Mouse (Mus musculus) small intestine, adult 2 months (tissue): ENCODE measurements around the gene Usp29. TPM values are rescaled to one million over a fixed set of nuclear protein-coding genes. Genes with fewer than 3 reads are reported as not detected.

Source experiments
- H3K27ac ChIP-seq: fragments of 200-500 bp; 2 replicates; pipeline ENCODE4 v1.5.1; 2012; ENCODE audit warnings: low read depth, low read length, control low read depth, inconsistent platforms; ENCODE audit not compliant: insufficient read depth
- H3K27me3 ChIP-seq: fragments of 200-500 bp; 2 replicates; pipeline ENCODE4 v1.6.1; 2012; ENCODE audit warnings: mild to moderate bottlenecking, moderate library complexity, low read length, inconsistent platforms; ENCODE audit not compliant: control insufficient read depth, insufficient read depth
- H3K36me3 ChIP-seq: fragments of 200-500 bp; 2 replicates; pipeline ENCODE4 v1.6.1; 2012; ENCODE audit warnings: mild to moderate bottlenecking, low read length, control low read depth, inconsistent platforms; ENCODE audit not compliant: control insufficient read depth, insufficient read depth
- H3K4me1 ChIP-seq: fragments of 200-500 bp; 2 replicates; pipeline ENCODE4 v1.6.1; 2012; ENCODE audit warnings: low read length, inconsistent platforms, mixed read lengths; ENCODE audit not compliant: control insufficient read depth, insufficient read depth, insufficient read length
- H3K4me3 ChIP-seq: fragments of 200-500 bp; 2 replicates; pipeline ENCODE4 v1.5.1; 2012; ENCODE audit warnings: low read depth, mild to moderate bottlenecking, control low read depth, inconsistent platforms, low read length, moderate library complexity
- CTCF ChIP-seq: fragments of 200-500 bp; IDR thresholded peaks from 2 replicates; pipeline ENCODE4 v1.5.1; 2012; ENCODE audit warnings: low read depth, mild to moderate bottlenecking, control low read depth, inconsistent platforms, low read length, moderate library complexity, mixed read lengths; ENCODE audit not compliant: insufficient replicate concordance, insufficient read length; ENCODE audit errors: extremely low read depth
- POLR2A ChIP-seq: fragments of 200-500 bp; IDR thresholded peaks from 2 replicates; pipeline ENCODE4 v1.6.1; 2012; ENCODE audit warnings: low read depth, mild to moderate bottlenecking, control low read depth, inconsistent platforms, low read length, moderate library complexity
- WGBS: fragments of 180-500 bp; shearing (Covaris S2); methylation state at CpG from one replicate; pipeline ENCODE4 v1.1.7; 2018; 5-methylcytosine and 5-hydroxymethylcytosine counted together
- polyA plus RNA-seq: library from polyadenylated mRNA; depleted of rRNA; stranded (reverse); fragments of >200 nt; gene quantifications from 2 replicates; pipeline ENCODE4 v1.2.3, GENCODE M21; 2012; rRNA removed

Usp29 gene
- polyA plus RNA-seq, result 0.04 and 0.09 TPM in 2 replicates

DNA sequence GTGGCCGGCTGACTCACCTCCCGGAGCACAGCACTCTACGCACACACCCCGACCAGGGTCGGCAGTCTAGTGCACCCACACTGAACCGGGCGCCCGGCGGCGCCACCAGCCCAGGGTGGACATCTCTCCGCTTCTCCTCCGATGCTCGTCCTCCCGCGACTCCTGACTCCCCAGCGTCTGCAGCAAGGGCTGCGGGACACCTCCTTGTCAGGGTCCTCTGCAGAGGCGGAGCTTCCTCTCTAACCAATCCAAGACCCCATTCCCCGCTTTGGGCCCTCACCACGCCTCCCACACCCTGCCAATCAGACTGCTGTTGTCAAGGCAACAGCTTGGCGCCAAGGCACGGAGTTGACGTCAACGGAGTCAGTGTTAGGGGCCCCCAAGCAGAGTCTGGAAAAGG lies at the start of gene Usp29, which contains the start of gene Peg3:
Gene Usp29 (plus strand): TSS at position 338 of the 400 bp plus-strand sequence.
Gene Peg3 (minus strand): TSS at position 191 of the 400 bp plus-strand sequence.
- no peaks in the 10 kb centered on the region; the same call in 1 of the 2 replicates for H3K27me3 ChIP-seq
- no peaks in the 10 kb centered on the region for H3K4me1 ChIP-seq
- TF ChIP-seq CTCF, result no peak
- no peak for TF ChIP-seq POLR2A
- H3K4me3 ChIP-seq, result peak within 1 kb of the TSS; percentile 65
- peak within 1 kb of the TSS; percentile 68 for H3K27ac ChIP-seq
- WGBS, result 60% methylated on average over 24 of the region's 24 CpGs
- no peaks in the 10 kb centered on the region for H3K36me3 ChIP-seq

DNA sequence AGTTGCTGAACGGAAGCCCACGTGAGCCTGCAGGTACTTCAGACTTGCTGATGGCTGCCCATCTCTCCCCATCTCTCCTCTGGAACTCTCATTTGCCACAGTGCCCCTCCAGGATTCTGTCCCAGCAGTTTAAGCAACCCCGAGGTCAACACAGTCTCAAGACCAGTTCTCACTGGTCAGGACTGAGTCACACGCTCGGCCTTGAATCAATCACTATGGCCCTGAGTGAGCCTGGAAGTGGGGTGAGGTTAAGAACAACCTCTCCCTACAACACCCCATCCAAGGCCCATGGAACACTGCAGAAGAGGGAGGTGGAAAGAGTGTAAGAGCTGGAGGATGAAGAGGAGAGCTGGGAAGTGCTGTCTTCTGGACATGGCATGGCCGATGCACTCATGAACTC lies 44.9 kb upstream of the Usp29 start:
- TF ChIP-seq CTCF (no peak), POLR2A (no peak)
- WGBS, result 93% methylated on average over 6 of the region's 6 CpGs

DNA sequence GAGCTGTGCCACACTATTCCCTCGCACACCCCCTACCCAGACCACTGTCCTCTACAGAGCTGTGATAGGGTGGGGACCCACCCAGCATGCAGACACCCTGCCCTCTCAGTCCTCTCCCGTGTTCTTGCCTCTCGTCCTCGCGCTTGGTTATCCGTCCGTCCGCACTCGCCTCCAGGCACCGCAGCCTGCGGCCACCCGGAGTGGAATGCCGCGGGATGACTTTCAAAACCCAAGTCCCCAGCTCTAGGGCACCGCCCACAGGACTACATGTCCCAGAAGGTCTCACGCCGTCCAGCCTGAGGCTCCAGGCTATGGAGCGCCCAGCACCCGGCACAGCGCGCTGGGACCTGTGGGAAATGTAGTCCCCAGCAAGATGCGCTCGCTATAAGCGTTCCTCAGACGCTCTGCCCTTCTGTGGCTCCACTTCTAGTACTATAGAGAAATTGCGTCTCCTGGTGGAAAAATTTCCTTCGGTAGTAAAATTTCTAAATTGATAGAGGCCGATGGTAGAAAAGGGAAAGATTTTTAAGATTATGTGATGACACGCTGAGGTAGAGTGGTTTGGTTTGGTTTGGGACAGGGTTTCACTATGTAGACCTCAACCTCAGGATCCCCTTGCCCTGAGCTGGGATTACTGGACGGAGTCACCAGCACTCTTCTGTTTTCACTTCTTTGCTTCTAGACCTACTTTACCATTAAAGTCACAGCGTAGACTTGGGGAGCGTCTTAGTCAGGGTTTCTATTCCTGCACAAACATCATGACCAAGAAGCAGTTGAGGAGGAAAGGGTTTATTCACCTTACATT lies 33.9 kb upstream of the Usp29 start, which contains the start of gene Zim1:
Gene Zim1 (minus strand): TSS at position 210 of the 805 bp plus-strand sequence.
- no peaks in the 10 kb centered on the region for H3K36me3 ChIP-seq
- WGBS, result 9% methylated on average over 32 of the region's 32 CpGs

More for the DNA sequence above, 44.9 kb upstream of the Usp29 start:
- no peak overlapping the region for H3K4me3 ChIP-seq
- H3K27ac ChIP-seq, result no peak overlapping the region
- H3K27me3 ChIP-seq, result no peaks in the 10 kb centered on the region
- H3K36me3 ChIP-seq, result no peaks in the 10 kb centered on the region
- no peaks in the 10 kb centered on the region for H3K4me1 ChIP-seq

DNA sequence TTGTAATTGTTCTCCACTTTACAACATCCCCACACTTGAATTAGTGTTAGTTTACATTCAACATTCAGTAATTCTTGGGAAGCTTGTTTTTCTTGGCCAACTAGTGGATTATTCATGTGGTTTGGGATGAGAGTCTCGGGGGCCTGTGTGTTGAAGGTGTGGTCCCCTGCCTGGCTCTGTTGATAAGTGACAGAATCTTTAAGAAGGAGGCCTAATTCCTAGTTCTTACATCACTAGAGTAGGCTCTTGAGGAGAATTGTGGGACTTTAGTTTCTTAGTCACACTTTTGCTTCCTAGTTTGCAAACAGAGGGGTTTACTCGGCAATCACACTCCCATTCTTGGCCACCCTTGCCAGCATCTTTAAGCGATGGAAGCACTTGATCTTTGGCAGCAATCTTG lies 31.1 kb upstream of the Usp29 start:
- 55% methylated on average over 3 of the region's 3 CpGs for WGBS
- H3K27me3 ChIP-seq, result no peaks in the 10 kb centered on the region
- TF ChIP-seq POLR2A (no peak), CTCF (no peak)

More for the DNA sequence above, 33.9 kb upstream of the Usp29 start, which contains the start of gene Zim1:
- no peaks in the 10 kb centered on the region for H3K27me3 ChIP-seq
- H3K27ac ChIP-seq, result no peak within 1 kb of the TSS
- no peak for TF ChIP-seq CTCF
- H3K4me3 ChIP-seq, result peak within 1 kb of the TSS; percentile 11; the same call in 1 of the 2 replicates
- H3K4me1 ChIP-seq, result no peaks in the 10 kb centered on the region

DNA sequence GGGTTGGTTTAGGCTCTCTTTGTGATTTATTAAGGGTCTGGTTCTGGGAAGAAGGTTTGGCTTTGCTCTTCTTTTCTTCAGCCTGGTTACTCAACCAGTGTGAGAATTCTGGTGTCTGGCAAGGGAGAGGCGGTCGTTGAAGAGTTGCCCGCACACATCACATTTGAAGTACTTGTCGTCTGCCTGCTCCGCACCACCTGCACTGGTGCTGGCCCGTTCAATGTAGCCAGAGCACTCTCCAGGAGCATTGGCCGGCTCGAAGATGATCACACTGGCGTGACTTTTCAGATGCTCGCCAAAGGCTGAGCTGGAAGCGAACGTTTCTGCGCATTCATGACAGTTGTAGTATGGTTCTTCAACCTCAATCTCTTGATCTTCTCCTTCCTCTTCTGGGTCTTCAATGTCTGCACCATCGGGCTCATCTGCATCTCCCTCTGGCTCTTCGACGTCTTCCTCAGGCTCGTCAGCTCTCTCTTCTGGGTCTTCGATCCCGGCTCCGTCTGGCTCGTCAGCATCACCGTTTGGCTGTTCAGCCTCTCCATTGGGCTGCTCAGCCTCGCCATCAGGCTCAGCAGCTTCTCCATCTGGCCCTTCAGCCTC lies 22.9 kb upstream of the Usp29 start:
- 89% methylated on average over 23 of the region's 23 CpGs for WGBS
- TF ChIP-seq POLR2A (no peak), CTCF (no peak)
- Histone ChIP-seq H3K4me3 (no peak overlapping the region), H3K4me1 (no peaks in the 10 kb centered on the region), H3K36me3 (no peaks in the 10 kb centered on the region), H3K27me3 (no peaks in the 10 kb centered on the region), H3K27ac (no peak overlapping the region)

More for the DNA sequence above, 31.1 kb upstream of the Usp29 start:
- Histone ChIP-seq H3K4me3 (no peak overlapping the region), H3K4me1 (no peaks in the 10 kb centered on the region), H3K36me3 (no peaks in the 10 kb centered on the region), H3K27ac (no peak overlapping the region)

DNA sequence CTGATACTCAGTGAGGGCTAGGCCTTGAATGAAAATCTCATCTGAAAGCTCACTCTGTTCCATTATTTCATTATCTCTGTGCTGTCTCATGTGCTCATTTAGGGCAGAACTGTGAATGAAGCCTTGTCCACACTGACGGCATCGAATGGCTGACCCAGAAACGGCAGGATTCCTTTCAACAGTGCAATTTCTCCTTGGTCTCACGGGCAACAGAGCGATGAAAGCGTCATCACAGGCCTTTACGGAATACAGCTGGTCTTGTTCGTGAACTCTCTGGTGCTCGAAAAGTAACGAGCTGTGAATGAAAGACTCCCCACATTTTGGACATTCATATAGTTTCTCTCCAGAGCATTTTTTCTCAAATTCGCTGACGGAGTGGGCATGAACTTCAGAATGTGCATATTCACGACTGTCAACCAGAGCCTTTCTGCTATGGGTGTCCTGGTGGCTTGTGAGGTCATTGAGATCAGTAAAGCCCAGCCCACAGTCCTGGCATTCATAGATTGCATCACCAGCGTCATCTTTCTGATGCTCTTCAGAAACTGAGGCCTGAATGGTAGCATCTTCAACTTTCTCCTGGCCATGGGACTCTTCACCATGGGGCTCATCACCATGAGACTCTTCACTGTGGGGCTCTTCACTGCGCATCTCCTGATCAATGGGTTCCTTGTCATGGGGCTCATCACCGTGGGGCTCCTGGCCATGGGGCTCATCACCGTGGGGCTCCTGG lies 21.8 kb upstream of the Usp29 start:
- Histone ChIP-seq H3K27ac (no peak overlapping the region), H3K4me3 (no peak overlapping the region), H3K36me3 (no peaks in the 10 kb centered on the region), H3K27me3 (no peaks in the 10 kb centered on the region), H3K4me1 (no peaks in the 10 kb centered on the region)
- WGBS, result 86% methylated on average over 17 of the region's 17 CpGs
- TF ChIP-seq POLR2A, result no peak
- no peak for TF ChIP-seq CTCF

DNA sequence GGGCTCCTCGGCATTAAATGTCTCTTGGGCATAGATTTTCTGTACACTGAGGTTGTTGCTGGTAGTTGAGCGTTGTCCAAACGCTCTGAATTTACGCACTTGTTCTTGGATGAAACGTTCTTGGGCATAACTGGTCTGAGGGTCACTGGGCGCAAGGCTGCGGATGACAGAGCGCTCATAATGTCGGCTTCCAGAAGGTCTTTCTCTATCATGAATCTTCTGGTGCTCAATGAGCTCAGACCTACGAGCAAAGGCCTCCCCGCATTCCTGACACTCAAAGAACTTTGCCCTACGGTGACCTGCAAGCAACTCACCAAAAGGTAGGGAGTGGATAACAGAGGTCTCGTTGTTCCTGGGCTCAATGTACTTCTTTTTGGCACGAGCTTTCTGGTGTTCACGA lies 21.0 kb upstream of the Usp29 start:
- Histone ChIP-seq H3K4me1 (no peaks in the 10 kb centered on the region), H3K36me3 (no peaks in the 10 kb centered on the region), H3K27ac (no peak overlapping the region), H3K27me3 (no peaks in the 10 kb centered on the region), H3K4me3 (no peak overlapping the region)
- no peak for TF ChIP-seq CTCF
- TF ChIP-seq POLR2A, result no peak
- 88% methylated on average over 15 of the region's 15 CpGs for WGBS
